In the genomic region with DNA sequence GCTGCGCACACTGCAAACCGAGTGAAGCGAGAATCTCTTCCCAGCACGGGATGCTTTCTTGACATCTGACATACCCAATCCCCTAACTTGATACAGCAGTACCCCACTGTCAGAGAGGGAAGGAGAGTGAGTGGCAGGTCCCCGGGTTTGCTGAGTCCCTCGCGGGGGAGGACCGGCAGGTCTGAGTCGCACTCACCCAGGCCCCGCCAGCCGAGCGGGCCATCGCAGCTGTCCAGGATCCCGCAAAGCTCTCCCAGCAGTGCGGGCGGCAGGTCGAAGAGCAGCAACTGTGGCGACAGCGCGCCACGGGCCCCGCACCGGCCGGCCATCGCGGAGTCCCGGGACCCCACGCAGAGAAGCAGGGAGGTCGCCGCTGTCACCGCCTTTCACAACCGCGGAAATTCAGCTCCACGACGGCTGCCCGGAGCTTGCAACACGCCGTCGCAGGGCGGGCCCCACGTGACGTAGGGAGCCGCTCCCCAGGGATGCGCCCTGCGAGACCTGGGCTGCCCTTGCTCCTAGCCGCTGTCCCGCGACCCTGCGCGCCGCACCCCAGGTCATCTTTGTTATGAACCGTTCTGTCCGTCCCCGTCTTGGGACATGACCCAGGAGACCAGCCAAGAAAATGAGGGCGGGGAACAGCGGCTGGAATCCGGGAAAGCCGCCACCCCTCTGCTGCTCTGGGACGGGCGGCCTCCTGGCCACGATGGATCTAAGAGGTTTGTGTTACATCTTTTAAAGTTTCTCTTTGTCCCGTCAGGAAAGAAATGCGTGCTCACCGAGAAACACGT, we compare ENCODE assay signal across 8 mouse cellular contexts. TPM values are rescaled to one million over a fixed set of nuclear protein-coding genes. Genes with fewer than 3 reads are reported as not detected.
DNase-seq lines count a peak whose midpoint lies in the region; ATAC-seq and TF ChIP-seq lines count a peak whose summit lies in the region.

A gene (plus strand): TSS at position 460 of the 791 bp plus-strand sequence.

- H3K4me1 ChIP-seq in embryonic facial prominence, embryonic 11.5 days (ENCODE audit: control insufficient read depth, insufficient read depth, low read length), result no peaks in the 10 kb centered on the region
- H3K4me1 ChIP-seq in midbrain, postnatal 0 days (ENCODE audit: insufficient read depth, low read length), result no peaks in the 10 kb centered on the region

- peak within 1 kb of the TSS; percentile 83 for H3K4me2 ChIP-seq in embryonic facial prominence, embryonic 11.5 days (ENCODE audit: low read depth, low read length)
- peak within 1 kb of the TSS; percentile 53 for H3K4me2 ChIP-seq in midbrain, postnatal 0 days (ENCODE audit: low read depth, low read length, poor library complexity, severe bottlenecking)

- no peaks in the 10 kb centered on the region for H3K9me3 ChIP-seq in embryonic facial prominence, embryonic 11.5 days (replicated peaks; ENCODE audit: control insufficient read depth, low read length)
- no peaks in the 10 kb centered on the region for H3K9me3 ChIP-seq in midbrain, postnatal 0 days (ENCODE audit: low read length)

- no peaks in the 10 kb centered on the region; the same call in 1 of the 2 replicates for H3K27me3 ChIP-seq in embryonic facial prominence, embryonic 11.5 days (ENCODE audit: control insufficient read depth, insufficient read depth, low read length)
- H3K27me3 ChIP-seq in midbrain, postnatal 0 days (ENCODE audit: insufficient read depth, low read length), result peaks cover 10% of the 10 kb centered on the region; the same call in 1 of the 2 replicates
- no peaks in the 10 kb centered on the region for H3K27me3 ChIP-seq in splenic B cell, adult 2 months (ENCODE audit: control insufficient read depth, insufficient read depth, low read length, poor library complexity, severe bottlenecking)

- H3K9ac ChIP-seq in embryonic facial prominence, embryonic 11.5 days (replicated peaks; ENCODE audit: low read length), result peak within 1 kb of the TSS; percentile 53
- 0 out of 2 replicates have a peak within 1 kb of the TSS, but pooled peaks have one; percentile 13 for H3K9ac ChIP-seq in midbrain, postnatal 0 days (replicated peaks; ENCODE audit: low read length, poor library complexity, severe bottlenecking)

- ATAC-seq in embryonic facial prominence, embryonic 11.5 days (replicated peaks; ENCODE audit: insufficient number of reproducible peaks, low FRiP score, low TSS enrichment, low read depth), result peak; percentile 57
- no peak for ATAC-seq in midbrain, postnatal 0 days (ENCODE audit: low FRiP score)

- H3K27ac ChIP-seq in embryonic facial prominence, embryonic 11.5 days (replicated peaks; ENCODE audit: low read depth, low read length), result no peak within 1 kb of the TSS
- no peak within 1 kb of the TSS for H3K27ac ChIP-seq in midbrain, postnatal 0 days (ENCODE audit: low read depth, low read length)

- TF ChIP-seq CTCF in midbrain, postnatal 0 days (IDR thresholded peaks at IDR 0.05), result no peak

- DNase-seq in cerebellum, adult 18-20 months, result peak; percentile 8 to 21
- DNase-seq in cerebellum, adult 11-12 months, result no peak
- DNase-seq in embryonic facial prominence, embryonic 11.5 days (ENCODE audit: low spot score), result peak; percentile 49
- peak; percentile 84 for DNase-seq in heart, adult 8-10 months (ENCODE audit: low spot score)
- DNase-seq in kidney, adult 8-10 months, result peak; percentile 64 to 66
- peak; percentile 75 for DNase-seq in liver
- no peak for DNase-seq in midbrain, postnatal 0 days (ENCODE audit: low spot score)
- DNase-seq in splenic B cell, adult 2 months (ENCODE audit: low read depth, low spot score), result peak; percentile 84

- no peaks in the 10 kb centered on the region for H3K36me3 ChIP-seq in embryonic facial prominence, embryonic 11.5 days (replicated peaks; ENCODE audit: control insufficient read depth, insufficient read depth, low read depth, low read length)
- H3K36me3 ChIP-seq in midbrain, postnatal 0 days (ENCODE audit: insufficient read depth, low read length), result no peaks in the 10 kb centered on the region
- 0 out of 2 replicates have a peak, but pooled peaks cover 3% of the 10 kb centered on the region for H3K36me3 ChIP-seq in splenic B cell, adult 2 months (ENCODE audit: control insufficient read depth, insufficient read depth, low read length, poor library complexity, severe bottlenecking)

- WGBS in embryonic facial prominence, embryonic 11.5 days, result 1% methylated on average over 65 of the region's 65 CpGs
- 2% methylated on average over 65 of the region's 65 CpGs for WGBS in midbrain, postnatal 0 days

- peak within 1 kb of the TSS; percentile 54 for H3K4me3 ChIP-seq in embryonic facial prominence, embryonic 11.5 days (ENCODE audit: low read depth, low read length)
- H3K4me3 ChIP-seq in midbrain, postnatal 0 days (ENCODE audit: low read depth, low read length), result peak within 1 kb of the TSS; percentile 33

RNA-seq across cellular contexts. Expression of the gene that starts here (rescaled TPM):
- polyA plus RNA-seq in embryonic facial prominence, embryonic 11.5 days (2014; fragmentation: Nextera tagmentation; extraction: Ambion mirVana), result 68.5 and 76.5 TPM in 2 replicates
- 100 to 1,000 TPM; 101 to 113 (median 108) TPM for total RNA-seq in heart, adult 8-10 months (2022)
- total RNA-seq in midbrain, postnatal 0 days (2014; rRNA removed), result 40.5 and 70.6 TPM in 2 replicates
- 109 and 115 TPM in 2 replicates for polyA plus RNA-seq in midbrain, postnatal 0 days (2015; fragmentation: Nextera tagmentation; extraction: Ambion mirVana)

Comparison
In these comparisons a context has a peak if more than half of its experiments do, and no peak if none do; other contexts are left out.
1. DNase-seq: peak in cerebellum, adult 18-20 months (2 of 2), embryonic facial prominence, embryonic 11.5 days (single experiment), heart, adult 8-10 months (single experiment), kidney, adult 8-10 months (2 of 2), liver (single experiment) and splenic B cell, adult 2 months (single experiment); none in cerebellum, adult 11-12 months (single experiment) and midbrain, postnatal 0 days (single experiment).